Mouse (Mus musculus) hindbrain, embryonic 13.5 days (tissue): ENCODE measurements around the gene Ufd1. TPM values are rescaled to one million over a fixed set of nuclear protein-coding genes. Genes with fewer than 3 reads are reported as not detected.
"Not testable (repeated sequence)": the region's sequence is repeated elsewhere in the genome, so short reads cannot be mapped to it uniquely, and the experiment has no call there.

Experiments used
- ATAC-seq: fragments of 200-750 bp; cut with Nextera tagmentation; 2 replicates; pipeline ENCODE4 v1.8.0; 2017; ENCODE audit warnings: moderate TSS enrichment; ENCODE audit not compliant: low FRiP score
- H3K27ac ChIP-seq: fragments of 300-500 bp; sonication (generic); 2 replicates; pipeline ENCODE4 v1.5.1; 2015; ENCODE audit warnings: inconsistent platforms, mild to moderate bottlenecking, moderate library complexity
- H3K27me3 ChIP-seq: fragments of 300-500 bp; sonication (generic); 2 replicates; pipeline ENCODE4 v1.6.1; 2015; ENCODE audit warnings: mild to moderate bottlenecking, inconsistent platforms
- H3K36me3 ChIP-seq: fragments of 300-500 bp; sonication (generic); 2 replicates; pipeline ENCODE4 v1.6.1; 2015; ENCODE audit warnings: mild to moderate bottlenecking, inconsistent platforms
- H3K4me1 ChIP-seq: fragments of 300-500 bp; sonication (generic); replicated peaks from 2 replicates; pipeline ENCODE4 v1.6.1; 2015; ENCODE audit warnings: inconsistent platforms
- H3K4me2 ChIP-seq: fragments of 300-500 bp; sonication (generic); 2 replicates; pipeline ENCODE4 v1.6.1; 2015; ENCODE audit warnings: inconsistent platforms, mild to moderate bottlenecking, moderate library complexity
- H3K4me3 ChIP-seq: fragments of 300-500 bp; sonication (generic); 2 replicates; pipeline ENCODE4 v1.5.1; 2015; ENCODE audit warnings: mild to moderate bottlenecking, inconsistent platforms
- H3K9ac ChIP-seq: fragments of 300-500 bp; sonication (generic); 2 replicates; pipeline ENCODE4 v1.6.1; 2015; ENCODE audit warnings: mild to moderate bottlenecking, inconsistent platforms
- H3K9me3 ChIP-seq: fragments of 300-500 bp; sonication (generic); 2 replicates; pipeline ENCODE4 v1.6.1; 2016; ENCODE audit warnings: inconsistent platforms
- WGBS: fragments of 180-500 bp; shearing (Covaris S2); methylation state at CpG from one replicate; pipeline ENCODE4 v1.1.7; 2015; 5-methylcytosine and 5-hydroxymethylcytosine counted together
- polyA plus RNA-seq: library from polyadenylated mRNA; unstranded; fragments of >200 nt; fragmentation: Nextera tagmentation; extraction: Ambion mirVana; gene quantifications from 2 replicates; pipeline ENCODE4 v1.2.1, GENCODE M21; 2015

The Ufd1 gene
- polyA plus RNA-seq, 1 experiment from 2014 or later, result 109 TPM

DNA sequence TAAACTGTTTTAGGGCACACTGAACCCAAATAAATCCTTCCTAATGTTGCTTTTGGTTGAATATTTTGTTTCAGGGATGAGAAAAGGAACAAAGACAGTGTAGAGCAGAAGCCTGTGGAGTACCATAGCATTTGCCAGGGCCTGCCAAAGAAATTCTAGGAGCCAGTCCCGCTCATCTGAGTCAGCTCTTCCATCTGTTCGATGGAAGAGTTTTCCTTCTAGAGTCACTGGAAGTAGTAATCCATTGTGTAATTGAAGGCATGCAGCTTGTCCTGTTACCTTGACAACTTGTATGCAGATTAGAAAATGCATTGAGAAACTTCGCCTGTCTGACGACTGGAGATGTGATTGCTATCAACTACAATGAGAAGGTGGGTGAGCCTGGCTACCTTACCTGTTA, 11.3 kb downstream of the Ufd1 start:
- peaks cover 97% of the 10 kb centered on the region for H3K36me3 ChIP-seq
- no peaks in the 10 kb centered on the region for H3K27me3 ChIP-seq
- H3K27ac ChIP-seq, result no peak overlapping the region
- H3K4me1 ChIP-seq, result no peaks in the 10 kb centered on the region
- H3K9me3 ChIP-seq, result no peaks in the 10 kb centered on the region
- ATAC-seq, result no peak
- H3K9ac ChIP-seq, result no peak overlapping the region
- no peak overlapping the region for H3K4me3 ChIP-seq
- WGBS, result 60% methylated on average over 4 of the region's 4 CpGs
- no peak overlapping the region for H3K4me2 ChIP-seq

DNA sequence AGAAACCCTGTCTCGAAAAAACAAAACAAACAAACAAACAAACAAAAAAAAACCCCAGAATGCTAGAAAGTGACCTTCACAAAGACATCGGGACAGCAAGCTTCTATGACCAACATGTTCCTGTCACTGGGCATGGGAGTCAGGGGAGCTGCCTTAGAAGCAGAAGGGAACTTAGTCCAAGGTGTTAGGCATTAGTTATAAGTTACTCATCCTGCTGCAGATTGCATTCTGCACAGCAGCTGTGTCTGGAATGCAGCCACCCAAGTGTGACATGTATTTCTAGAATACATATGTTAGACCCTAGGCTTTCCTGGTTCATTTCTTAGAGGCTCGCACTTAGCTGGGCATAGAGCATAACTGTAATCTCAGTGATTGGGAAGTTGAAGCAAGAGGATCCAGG, 17.1 kb downstream of the Ufd1 start:
- 95% methylated on average over 3 of the region's 3 CpGs for WGBS
- Histone ChIP-seq H3K9ac (no peak overlapping the region), H3K9me3 (no peaks in the 10 kb centered on the region), H3K27ac (no peak overlapping the region), H3K4me3 (no peak overlapping the region), H3K27me3 (no peaks in the 10 kb centered on the region), H3K4me1 (no peaks in the 10 kb centered on the region), H3K4me2 (no peak overlapping the region), H3K36me3 (peaks cover 94% of the 10 kb centered on the region)
- ATAC-seq, result no peak

DNA sequence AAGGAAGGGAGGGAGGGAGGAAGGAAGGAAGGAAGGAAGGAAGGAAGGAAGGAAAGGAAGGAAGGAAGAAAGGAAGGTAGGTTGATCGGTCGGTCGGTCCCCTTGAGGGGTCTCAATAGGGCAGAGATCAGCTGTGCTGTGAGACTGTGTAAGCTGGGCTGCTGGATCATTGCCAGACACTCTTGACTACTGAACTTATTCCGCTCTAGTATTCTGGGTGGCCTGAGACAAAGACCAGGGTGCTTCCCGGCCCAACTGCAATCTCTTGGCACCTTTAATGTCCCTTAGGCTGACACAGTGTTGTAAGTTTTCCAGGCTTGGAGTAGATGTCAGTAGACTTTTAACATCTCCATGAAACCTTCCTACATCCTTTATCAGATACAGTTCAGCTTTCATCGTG, 17.5 kb downstream of the Ufd1 start:
- H3K4me3 ChIP-seq, result no peak overlapping the region
- H3K9ac ChIP-seq, result no peak overlapping the region
- H3K4me2 ChIP-seq, result no peak overlapping the region
- peaks cover 94% of the 10 kb centered on the region for H3K36me3 ChIP-seq
- whole genome bisulfite sequencing, result 94% methylated on average over 6 of the region's 6 CpGs
- no peaks in the 10 kb centered on the region for H3K9me3 ChIP-seq
- H3K27ac ChIP-seq, result no peak overlapping the region
- no peaks in the 10 kb centered on the region for H3K4me1 ChIP-seq
- no peak for ATAC-seq
- no peaks in the 10 kb centered on the region for H3K27me3 ChIP-seq

DNA sequence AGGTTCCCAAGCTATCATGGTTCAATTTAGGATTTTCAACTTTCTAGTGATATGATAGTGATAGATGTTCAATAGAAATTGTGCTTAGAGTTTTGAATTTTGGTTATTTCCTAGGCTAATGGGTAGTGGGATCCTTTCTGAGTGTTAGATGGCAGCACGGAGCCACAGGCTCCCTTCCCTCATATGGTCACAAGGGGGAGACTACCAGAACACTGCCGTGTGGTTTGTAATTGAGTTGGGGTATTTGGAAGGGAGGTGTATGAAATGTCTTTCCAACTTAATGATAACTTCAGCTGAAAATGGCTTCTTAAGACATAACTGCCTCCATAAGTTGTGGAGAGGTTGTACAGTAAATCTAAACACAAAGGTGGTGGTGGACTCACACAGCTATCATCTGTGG, 21.9 kb downstream of the Ufd1 start:
- Histone ChIP-seq H3K36me3 (peaks cover 68% of the 10 kb centered on the region), H3K4me3 (no peak overlapping the region), H3K4me1 (peaks cover 8% of the 10 kb centered on the region; the same call in 1 of the 2 replicates), H3K9ac (no peak overlapping the region), H3K4me2 (no peak overlapping the region), H3K27me3 (no peaks in the 10 kb centered on the region), H3K9me3 (no peaks in the 10 kb centered on the region), H3K27ac (no peak overlapping the region)
- ATAC-seq, result no peak
- 82% methylated on average over 2 of the region's 2 CpGs for WGBS

DNA sequence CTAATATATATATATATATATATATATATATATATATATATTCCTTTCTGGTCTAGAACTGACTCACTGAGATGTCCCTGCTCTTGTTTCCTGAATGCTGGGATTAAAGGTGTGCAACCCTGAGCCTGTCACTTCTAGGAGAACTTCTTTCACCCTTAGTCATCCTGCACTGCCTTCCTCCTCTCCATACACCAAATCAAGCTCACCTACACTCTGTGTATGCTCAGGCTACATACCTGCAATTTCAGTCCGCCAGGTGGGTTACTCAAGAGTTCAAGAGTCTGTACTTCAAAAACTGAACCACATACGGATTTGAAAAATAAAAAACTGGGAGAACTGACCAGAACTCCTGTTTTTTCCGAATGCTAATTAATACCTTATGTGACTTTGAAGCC, 24.5 kb downstream of the Ufd1 start:
- Histone ChIP-seq H3K4me1 (peaks cover 8% of the 10 kb centered on the region; the same call in 1 of the 2 replicates), H3K9me3 (no peaks in the 10 kb centered on the region), H3K36me3 (peaks cover 57% of the 10 kb centered on the region), H3K27ac (no peak overlapping the region), H3K4me2 (peak overlapping the region; percentile 65), H3K9ac (0 out of 2 replicates have a peak overlapping the region, but pooled peaks have one; percentile 86), H3K27me3 (no peaks in the 10 kb centered on the region), H3K4me3 (peak overlapping the region; percentile 73)
- peak; percentile 63 for ATAC-seq
- WGBS, result 32% methylated on average over 3 of the region's 3 CpGs

DNA sequence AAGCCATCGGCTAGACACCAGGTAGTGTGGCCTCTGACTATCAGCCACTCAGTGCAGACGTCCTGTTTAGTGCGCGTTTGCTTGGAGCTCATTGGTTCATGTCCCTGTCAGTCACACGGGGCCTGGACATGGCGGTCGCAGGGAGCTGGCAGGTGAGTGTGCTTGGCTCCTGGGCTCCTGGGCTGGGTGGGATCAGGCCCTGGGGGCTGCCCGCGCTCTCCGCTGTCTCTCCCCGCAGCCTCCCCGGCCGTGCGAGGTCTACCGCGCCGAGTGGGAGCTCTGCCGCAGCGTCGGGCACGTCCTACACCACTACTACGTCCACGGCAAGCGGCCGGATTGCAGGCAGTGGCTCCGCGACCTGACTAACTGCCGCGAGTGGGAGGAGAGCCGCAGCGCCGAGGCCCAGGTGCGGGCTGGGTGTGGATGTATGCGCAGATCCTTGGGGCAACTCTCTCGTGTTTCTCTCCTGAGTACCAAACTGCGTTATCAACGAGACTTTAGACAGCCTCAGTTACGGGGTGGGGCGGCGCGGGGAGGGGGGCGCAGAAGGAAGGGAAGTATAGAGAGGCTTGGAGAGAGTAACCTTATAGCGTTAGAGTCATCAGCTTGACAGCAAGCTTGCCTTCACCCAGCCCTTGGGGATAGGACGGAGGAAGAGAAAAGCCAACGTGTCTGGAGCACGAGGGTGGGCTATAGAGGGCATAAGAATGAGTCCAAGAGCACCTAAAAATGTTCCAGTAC, 25.1 kb downstream of the Ufd1 start, which contains the start of the genes 2510002D24Rik and Gm28539:
TSS of gene 2510002D24Rik (plus strand) at position 111 of the 741 bp plus-strand sequence.
TSS of gene Gm28539 (plus strand) at position 117 of the 741 bp plus-strand sequence.
- ATAC-seq, result peak; percentile 98

DNA sequence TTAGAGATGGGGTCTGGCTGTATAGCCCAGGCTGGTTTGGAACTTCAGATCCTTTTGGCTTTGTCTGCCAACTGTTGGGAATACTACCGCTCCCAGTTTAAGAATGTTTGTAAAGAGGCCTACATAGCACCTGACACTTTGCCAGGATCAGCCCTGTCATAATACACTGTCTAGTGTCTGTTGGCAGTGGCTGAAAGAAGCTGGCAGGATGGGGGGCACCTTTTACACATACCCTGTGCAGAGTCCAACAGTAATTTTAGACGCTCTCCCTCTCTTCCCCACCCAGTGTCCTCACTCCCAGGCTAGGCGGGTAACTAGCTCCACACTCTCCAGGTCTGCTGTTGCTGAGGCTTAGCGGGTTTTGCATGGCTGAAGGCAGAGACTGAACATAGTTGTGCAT, 26.8 kb downstream of the Ufd1 start:
- no peak overlapping the region for H3K4me3 ChIP-seq
- ATAC-seq, result no peak
- peaks cover 8% of the 10 kb centered on the region; the same call in 1 of the 2 replicates for H3K4me1 ChIP-seq
- no peak overlapping the region for H3K9ac ChIP-seq
- H3K9me3 ChIP-seq, result no peaks in the 10 kb centered on the region
- H3K27me3 ChIP-seq, result no peaks in the 10 kb centered on the region
- H3K4me2 ChIP-seq, result no peak overlapping the region
- WGBS, result 93% methylated on average over 4 of the region's 4 CpGs
- H3K27ac ChIP-seq, result no peak overlapping the region
- H3K36me3 ChIP-seq, result peaks cover 35% of the 10 kb centered on the region

More for the DNA sequence above, 25.1 kb downstream of the Ufd1 start, which contains the start of the genes 2510002D24Rik and Gm28539:
- peak within 1 kb of the TSS; percentile 86 for H3K9ac ChIP-seq
- H3K4me3 ChIP-seq, result peak within 1 kb of the TSS; percentile 73
- H3K4me1 ChIP-seq, result peaks cover 8% of the 10 kb centered on the region; the same call in 1 of the 2 replicates
- H3K27ac ChIP-seq, result peak within 1 kb of the TSS; percentile 73
- peaks cover 52% of the 10 kb centered on the region for H3K36me3 ChIP-seq
- no peaks in the 10 kb centered on the region for H3K27me3 ChIP-seq
- peak within 1 kb of the TSS; percentile 65 for H3K4me2 ChIP-seq
- WGBS, result 2% methylated on average over 46 of the region's 46 CpGs
- H3K9me3 ChIP-seq, result no peaks in the 10 kb centered on the region

DNA sequence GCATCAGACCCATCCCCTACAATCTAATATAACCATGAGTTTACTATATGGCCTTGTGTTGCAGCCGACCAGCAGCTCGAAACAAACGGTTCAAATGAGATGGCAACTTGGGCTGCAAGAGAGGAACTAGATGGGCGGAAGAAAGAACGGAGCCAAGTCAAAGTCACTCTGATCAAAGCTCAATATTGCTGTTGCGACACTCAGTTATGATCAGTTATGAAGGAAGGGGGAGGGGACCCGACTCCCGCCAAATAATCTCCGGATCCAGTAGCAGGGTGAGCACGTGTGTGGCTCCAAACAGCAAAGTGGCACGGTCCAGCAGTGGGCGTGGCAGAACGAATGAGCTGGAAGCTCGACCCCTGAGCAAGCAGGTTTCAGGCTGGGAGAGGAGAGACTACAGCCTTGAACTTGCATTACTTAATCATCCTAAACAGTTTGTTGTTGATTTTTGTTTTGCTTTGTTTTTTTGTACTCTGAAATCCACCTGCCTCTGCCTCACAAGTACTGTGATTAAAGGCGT, 34.8 kb downstream of the Ufd1 start:
- 91% methylated on average over 15 of the region's 15 CpGs for WGBS
- Histone ChIP-seq H3K9me3 (no peaks in the 10 kb centered on the region), H3K36me3 (no peaks in the 10 kb centered on the region), H3K4me2 (no peak overlapping the region), H3K4me1 (no peaks in the 10 kb centered on the region), H3K27me3 (no peaks in the 10 kb centered on the region), H3K9ac (no peak overlapping the region), H3K4me3 (no peak overlapping the region), H3K27ac (no peak overlapping the region)
- no peak for ATAC-seq

DNA sequence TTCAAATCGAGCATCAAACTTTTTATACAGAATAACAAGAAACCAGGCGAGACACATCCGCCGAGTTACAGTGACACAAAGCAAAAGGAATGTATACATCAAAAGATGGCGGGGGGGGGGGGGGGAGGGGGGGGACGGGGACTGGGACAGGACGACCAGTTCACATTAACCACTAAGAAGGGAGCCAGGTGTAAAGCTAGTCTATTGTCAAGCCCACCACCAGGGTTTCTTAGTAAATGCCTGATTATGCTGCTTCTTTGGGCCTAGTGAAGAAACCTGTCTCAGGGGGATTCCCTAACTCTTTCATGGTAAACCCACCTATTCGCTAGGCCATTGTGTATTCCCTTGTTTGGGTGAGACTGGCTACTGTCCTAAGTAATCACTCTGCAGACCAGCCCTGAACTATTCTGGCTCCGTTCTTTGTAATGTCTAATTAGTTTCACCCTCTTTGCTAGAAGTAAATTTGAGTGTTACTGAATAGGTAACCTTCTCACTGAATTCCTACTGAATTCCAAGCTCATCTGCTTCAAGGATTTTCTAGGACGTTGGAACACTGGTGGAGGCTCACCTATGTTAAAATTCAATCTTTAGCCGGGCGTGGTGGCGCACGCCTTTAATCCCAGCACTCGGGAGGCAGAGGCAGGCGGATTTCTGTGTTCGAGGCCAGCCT, 38.1 kb downstream of the Ufd1 start:
- WGBS, result 90% methylated on average over 15 of the region's 17 CpGs
- not testable (repeated sequence) for H3K4me2 ChIP-seq, H3K4me1 ChIP-seq, ATAC-seq, H3K27ac ChIP-seq, H3K9ac ChIP-seq, H3K4me3 ChIP-seq, H3K9me3 ChIP-seq, H3K36me3 ChIP-seq, H3K27me3 ChIP-seq

DNA sequence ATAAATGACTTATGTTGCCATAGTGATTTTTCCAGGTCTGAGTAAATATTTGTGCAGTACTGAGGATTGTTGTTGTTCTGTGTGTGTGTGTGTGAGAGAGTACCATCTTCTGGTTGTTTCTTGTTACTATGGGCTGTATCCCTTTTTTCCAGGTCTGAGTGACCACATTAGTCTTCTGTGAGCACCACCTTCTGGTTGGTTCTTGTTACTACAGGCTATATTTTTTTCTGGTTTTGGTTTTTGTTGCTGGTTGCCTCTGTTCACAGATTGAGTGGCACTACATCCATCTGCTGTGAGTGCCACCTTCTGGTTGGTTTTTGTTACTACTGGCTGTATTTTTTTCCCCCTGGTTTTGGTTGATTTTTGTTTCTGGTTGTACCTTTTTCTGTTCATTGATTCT, 47.0 kb downstream of the Ufd1 start:
- Histone ChIP-seq H3K27ac (no peak overlapping the region), H3K9me3 (no peaks in the 10 kb centered on the region), H3K4me2 (no peak overlapping the region), H3K9ac (no peak overlapping the region), H3K4me1 (no peaks in the 10 kb centered on the region), H3K27me3 (no peaks in the 10 kb centered on the region), H3K36me3 (no peaks in the 10 kb centered on the region), H3K4me3 (no peak overlapping the region)
- no peak for ATAC-seq

DNA sequence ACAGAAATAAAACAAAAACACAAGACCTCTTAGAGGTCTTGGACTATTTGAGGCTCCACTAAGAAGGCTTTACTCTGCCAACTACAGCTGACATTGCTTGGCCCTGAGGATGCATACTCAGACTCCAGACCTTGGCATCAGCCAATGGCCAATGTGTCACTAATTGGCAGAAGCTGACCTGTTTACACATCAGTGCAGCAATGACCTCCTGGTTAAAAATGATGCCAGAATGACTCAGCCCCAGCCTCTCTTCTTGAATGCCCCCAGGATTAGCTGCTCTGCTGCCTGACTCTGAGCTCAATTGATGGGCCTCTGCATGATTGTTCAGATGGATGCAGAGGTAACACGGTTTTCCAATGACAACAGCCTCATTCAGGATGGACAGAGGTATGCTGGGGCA, 48.6 kb downstream of the Ufd1 start:
- H3K9ac ChIP-seq, result no peak overlapping the region
- H3K4me1 ChIP-seq, result no peaks in the 10 kb centered on the region
- H3K27me3 ChIP-seq, result no peaks in the 10 kb centered on the region
- WGBS, result 74% methylated on average over 1 of the region's 1 CpGs
- H3K36me3 ChIP-seq, result no peaks in the 10 kb centered on the region
- H3K27ac ChIP-seq, result no peak overlapping the region
- no peak for ATAC-seq
- no peak overlapping the region for H3K4me2 ChIP-seq
- H3K4me3 ChIP-seq, result no peak overlapping the region
- H3K9me3 ChIP-seq, result no peaks in the 10 kb centered on the region

DNA sequence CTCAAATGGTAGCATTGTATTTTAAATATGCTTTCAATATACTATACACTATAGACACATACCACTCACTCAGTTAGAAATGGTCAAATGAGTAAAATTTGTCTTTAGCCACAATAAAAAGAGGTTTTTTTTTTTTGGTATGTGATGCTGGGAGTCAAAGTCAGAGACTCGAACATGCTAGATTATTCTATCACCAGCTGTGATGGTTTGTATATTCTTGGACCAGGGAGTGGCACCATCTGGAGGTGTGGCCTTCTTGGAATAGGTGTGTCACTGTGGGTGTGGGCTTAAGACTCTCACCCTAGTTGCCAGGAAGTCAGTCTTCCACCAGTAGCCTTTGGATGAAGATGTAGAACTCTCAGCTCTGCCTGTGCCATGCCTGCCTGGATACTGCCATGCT, 58.9 kb downstream of the Ufd1 start:
- ATAC-seq, H3K27me3 ChIP-seq, H3K27ac ChIP-seq, H3K4me3 ChIP-seq, H3K9ac ChIP-seq, H3K4me1 ChIP-seq, H3K9me3 ChIP-seq, H3K4me2 ChIP-seq: not testable (repeated sequence)
- 91% methylated on average over 1 of the region's 1 CpGs for WGBS
- H3K36me3 ChIP-seq, result peaks cover 51% of the 10 kb centered on the region
